Mouse (Mus musculus) subcutaneous adipose tissue, adult 2 months (tissue): ENCODE results near the gene Gm6309. TPM values are rescaled to one million over a fixed set of nuclear protein-coding genes. Genes with fewer than 3 reads are reported as not detected.

Source experiments
- polyA plus RNA-seq: library from polyadenylated mRNA; depleted of rRNA; stranded (reverse); fragments of >200 nt; gene quantifications from 2 replicates; pipeline ENCODE4 v1.2.3, GENCODE M21; 2012; ENCODE audit warnings: low replicate concordance; rRNA removed

The Gm6309 gene
- polyA plus RNA-seq: not detected in 2 replicates

DNA sequence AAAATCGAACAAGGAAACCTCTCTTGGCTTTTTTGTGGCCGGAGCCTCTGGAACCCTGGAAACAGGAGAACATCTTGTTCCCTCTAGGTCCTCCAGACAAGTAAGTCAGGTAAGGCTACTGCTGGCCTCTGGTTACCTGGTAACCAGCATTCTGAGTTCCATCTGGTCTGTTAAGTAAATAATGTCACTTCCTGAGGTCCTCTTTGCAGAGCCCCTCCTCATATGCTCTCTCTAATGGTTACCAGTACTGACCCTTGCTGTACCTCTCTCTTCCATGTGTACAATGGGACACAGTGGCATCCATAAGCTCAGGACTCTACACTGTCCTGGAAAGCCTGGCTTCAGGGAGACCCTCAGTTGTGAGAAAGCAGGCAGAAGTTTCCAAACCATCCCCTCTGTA, at the start of gene Gm6309:
Gene Gm6309 (minus strand): TSS at position 101 of the 400 bp plus-strand sequence.

DNA sequence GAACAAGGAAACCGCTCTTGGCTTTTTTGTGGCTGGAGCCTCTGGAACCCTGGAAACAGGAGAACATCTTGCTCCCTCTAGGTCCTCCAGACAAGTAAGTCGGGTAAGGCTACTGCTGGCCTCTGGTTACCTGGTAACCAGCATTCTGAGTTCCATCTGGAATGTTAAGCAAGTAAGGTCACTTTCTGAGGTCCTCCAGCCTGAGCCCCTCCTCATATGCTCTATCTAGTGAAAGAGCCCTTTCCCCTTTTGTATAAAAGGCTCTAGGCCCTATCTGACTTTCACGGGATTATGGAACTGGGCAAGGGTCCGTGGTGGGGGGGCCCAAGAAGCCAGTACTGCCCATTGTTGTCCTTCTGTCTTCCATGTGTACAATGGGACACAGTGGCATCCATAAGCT, 14.7 kb upstream of the Gm6309 start, which contains the start of gene 1700001J03Rik:
Gene 1700001J03Rik (minus strand): TSS at position 101 of the 400 bp plus-strand sequence.

DNA sequence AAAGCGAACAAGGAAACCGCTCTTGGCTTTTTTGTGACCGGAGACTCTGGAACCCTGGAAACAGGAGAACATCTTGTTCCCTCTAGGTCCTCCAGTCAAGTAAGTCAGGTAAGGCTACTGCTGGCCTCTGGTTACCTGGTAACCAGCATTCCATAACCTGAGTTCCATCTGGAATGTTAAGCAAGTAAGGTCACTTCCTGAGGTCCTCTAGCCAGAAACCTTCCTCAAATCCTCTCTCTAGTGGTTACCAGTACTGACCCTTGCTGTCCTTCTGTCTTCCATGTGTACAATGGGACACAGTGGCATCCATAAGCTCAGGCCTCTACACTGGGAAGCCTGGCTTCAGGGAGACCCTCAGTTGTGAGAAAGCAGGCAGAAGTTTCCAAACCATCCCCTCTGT, 10.1 kb downstream of the Gm6309 start, which contains the start of gene Gm5565:
Gene Gm5565 (minus strand): TSS at position 101 of the 400 bp plus-strand sequence.

Other genes starting within 250 kb of the Gm6309 start
- gene Cyp3a25, start 161.1 kb downstream of the Gm6309 start, polyA plus RNA-seq: 0.09 TPM in 1 of 2 replicates, not detected in the other
- 0.23 TPM in 1 of 2 replicates, not detected in the other for gene Cyp3a59, start 91.5 kb downstream of the Gm6309 start, polyA plus RNA-seq
- gene Gm5565, start 10.2 kb downstream of the Gm6309 start, polyA plus RNA-seq: not detected in 2 replicates
- gene 1700001J03Rik, start 14.6 kb upstream of the Gm6309 start, polyA plus RNA-seq: 0.70 and 0.84 TPM in 2 replicates
- 23.9 and 27.3 TPM in 2 replicates for gene Rnf6, start 50.8 kb upstream of the Gm6309 start, polyA plus RNA-seq
- gene Cdk8, start 60.5 kb upstream of the Gm6309 start, polyA plus RNA-seq: 32.0 and 40.5 TPM in 2 replicates
- gene Wasf3, start 214.3 kb upstream of the Gm6309 start, polyA plus RNA-seq: 1.1 and 11.8 TPM in 2 replicates